Mouse (Mus musculus) thymus, adult 2 months (tissue): ENCODE data around the gene Snca.

ENCODE experiments used
- CTCF ChIP-seq: fragments of 200-500 bp; IDR thresholded peaks from 2 replicates; pipeline ENCODE4 v1.5.1; 2012; ENCODE audit warnings: mild to moderate bottlenecking, control low read depth, low read length, moderate library complexity, borderline replicate concordance; ENCODE audit not compliant: control insufficient read depth, poor library complexity, insufficient read depth; ENCODE audit errors: extremely low read depth
- POLR2A ChIP-seq: fragments of 200-500 bp; IDR thresholded peaks from 2 replicates; pipeline ENCODE4 v1.6.1; 2012; ENCODE audit warnings: mild to moderate bottlenecking, low read length, control low read depth, moderate library complexity; ENCODE audit not compliant: control insufficient read depth, poor library complexity, insufficient read depth; ENCODE audit errors: extremely low read depth

GRCm38 (mm10) chr6:60754975-60755374, 74.7 kb downstream of the Snca start:
- TF ChIP-seq POLR2A, result no peak
- no peak for TF ChIP-seq CTCF
